Mouse (Mus musculus) heart, embryonic 15.5 days (tissue): ENCODE results near the gene Scnn1g. TPM values are rescaled to one million over a fixed set of nuclear protein-coding genes. Genes with fewer than 3 reads are reported as not detected.
A peak's percentile ranks its signal among the peaks of the same experiment; 100 is the strongest.

Source experiments
- ATAC-seq: fragments of 200-750 bp; cut with Nextera tagmentation; replicated peaks from 2 replicates; pipeline ENCODE4 v1.8.0; 2017; ENCODE audit warnings: low read depth, moderate TSS enrichment; ENCODE audit not compliant: insufficient number of reproducible peaks, insufficient read depth, low FRiP score
- H3K27ac ChIP-seq: fragments of 300-500 bp; sonication (generic); 2 replicates; pipeline ENCODE4 v1.5.1; 2015; ENCODE audit warnings: mild to moderate bottlenecking, inconsistent platforms
- H3K27me3 ChIP-seq: fragments of 300-500 bp; sonication (generic); 2 replicates; pipeline ENCODE4 v1.6.1; 2015; ENCODE audit warnings: inconsistent platforms
- H3K36me3 ChIP-seq: fragments of 300-500 bp; sonication (generic); 2 replicates; pipeline ENCODE4 v1.6.1; 2015; ENCODE audit warnings: mild to moderate bottlenecking, inconsistent platforms
- H3K4me1 ChIP-seq: fragments of 300-500 bp; sonication (generic); replicated peaks from 2 replicates; pipeline ENCODE4 v1.6.1; 2015; ENCODE audit warnings: inconsistent platforms
- H3K4me2 ChIP-seq: fragments of 300-500 bp; sonication (generic); 2 replicates; pipeline ENCODE4 v1.6.1; 2015; ENCODE audit warnings: inconsistent platforms, mild to moderate bottlenecking, moderate library complexity
- H3K4me3 ChIP-seq: fragments of 300-500 bp; sonication (generic); 2 replicates; pipeline ENCODE4 v1.5.1; 2015; ENCODE audit warnings: mild to moderate bottlenecking, inconsistent platforms
- H3K9ac ChIP-seq: fragments of 300-500 bp; sonication (generic); 2 replicates; pipeline ENCODE4 v1.6.1; 2015; ENCODE audit warnings: mild to moderate bottlenecking, inconsistent platforms
- H3K9me3 ChIP-seq: fragments of 300-500 bp; sonication (generic); replicated peaks from 2 replicates; pipeline ENCODE4 v1.6.1; 2016; ENCODE audit warnings: inconsistent platforms
- WGBS: fragments of 180-500 bp; shearing (Covaris S2); methylation state at CpG from one replicate; pipeline ENCODE4 v1.1.7; 2015; ENCODE audit warnings: mixed read lengths; 5-methylcytosine and 5-hydroxymethylcytosine counted together
- polyA plus RNA-seq: library from polyadenylated mRNA; unstranded; fragments of >200 nt; fragmentation: Nextera tagmentation; extraction: Ambion mirVana; gene quantifications from 2 replicates; pipeline ENCODE4 v1.2.1, GENCODE M21; 2015

The Scnn1g gene
- polyA plus RNA-seq, 1 experiment from 2014 or later: 0.25 TPM

GRCm38 (mm10) chr7:121707073-121707667, 27.1 kb upstream of the Scnn1g start, which contains the start of gene Usp31:
Gene Usp31 (minus strand): TSS chr7:121707253.
- H3K27ac ChIP-seq: peak within 1 kb of the TSS; percentile 67
- peaks cover 22% of the 10 kb centered on the region for H3K4me1 ChIP-seq
- ATAC-seq: peak; percentile 98
- WGBS: 0% methylated on average over 65 of the region's 82 CpGs
- peak within 1 kb of the TSS; percentile 99 for H3K4me2 ChIP-seq
- peak within 1 kb of the TSS; percentile 64 for H3K9ac ChIP-seq
- peaks cover 15% of the 10 kb centered on the region; the same call in 1 of the 2 replicates for H3K27me3 ChIP-seq
- no peaks in the 10 kb centered on the region for H3K9me3 ChIP-seq
- H3K4me3 ChIP-seq: peak within 1 kb of the TSS; percentile 68
- H3K36me3 ChIP-seq: no peaks in the 10 kb centered on the region

GRCm38 (mm10) chr7:121711171-121711570, 23.1 kb upstream of the Scnn1g start:
- no peak overlapping the region for H3K4me3 ChIP-seq
- ATAC-seq: no peak
- no peaks in the 10 kb centered on the region for H3K36me3 ChIP-seq
- H3K27me3 ChIP-seq: peaks cover 22% of the 10 kb centered on the region
- WGBS: 55% methylated on average over 2 of the region's 2 CpGs
- no peak overlapping the region for H3K27ac ChIP-seq
- no peak overlapping the region for H3K9ac ChIP-seq
- no peaks in the 10 kb centered on the region for H3K9me3 ChIP-seq
- H3K4me2 ChIP-seq: no peak overlapping the region
- peaks cover 3% of the 10 kb centered on the region for H3K4me1 ChIP-seq

- no peaks in the 10 kb centered on the region for H3K36me3 ChIP-seq
- WGBS: 69% methylated on average over 7 of the region's 7 CpGs
- H3K4me1 ChIP-seq: no peaks in the 10 kb centered on the region
These were observed 17.2 kb upstream of the Scnn1g start for GRCm38 (mm10) chr7:121717031-121717430.

DNA sequence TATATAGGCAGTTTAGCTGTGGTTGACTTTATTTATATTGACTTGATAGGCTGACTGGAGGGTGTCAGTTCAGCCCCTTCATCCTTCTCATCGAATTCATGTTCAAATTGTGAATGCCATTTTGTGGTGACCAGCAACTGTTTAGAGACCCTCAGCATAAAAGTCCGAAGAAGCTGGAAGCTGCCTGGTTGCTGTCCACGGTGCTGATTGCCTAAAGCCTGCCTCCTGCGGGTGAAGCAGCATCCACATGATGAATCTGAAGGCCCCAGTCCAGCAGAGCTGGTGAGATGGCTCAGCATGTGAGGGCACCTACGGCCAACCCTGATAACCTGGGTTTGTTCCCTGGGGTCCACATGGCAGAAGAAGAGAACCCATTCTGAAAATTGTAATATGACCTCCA, 4.1 kb upstream of the Scnn1g start:
- ATAC-seq: no peak
- H3K4me1 ChIP-seq: peaks cover 9% of the 10 kb centered on the region
- no peak overlapping the region for H3K4me3 ChIP-seq
- H3K27me3 ChIP-seq: peaks cover 24% of the 10 kb centered on the region
- no peak overlapping the region for H3K9ac ChIP-seq
- H3K4me2 ChIP-seq: no peak overlapping the region
- H3K36me3 ChIP-seq: no peaks in the 10 kb centered on the region
- WGBS: 17% methylated on average over 5 of the region's 5 CpGs
- H3K9me3 ChIP-seq: no peaks in the 10 kb centered on the region
- no peak overlapping the region for H3K27ac ChIP-seq

More at GRCm38 (mm10) chr7:121717031-121717430, 17.2 kb upstream of the Scnn1g start:
- no peak overlapping the region for H3K4me2 ChIP-seq
- H3K4me3 ChIP-seq: no peak overlapping the region
- no peak overlapping the region for H3K9ac ChIP-seq
- ATAC-seq: no peak
- no peak overlapping the region for H3K27ac ChIP-seq
- no peaks in the 10 kb centered on the region for H3K9me3 ChIP-seq
- H3K27me3 ChIP-seq: peaks cover 8% of the 10 kb centered on the region; the same call in 1 of the 2 replicates

DNA sequence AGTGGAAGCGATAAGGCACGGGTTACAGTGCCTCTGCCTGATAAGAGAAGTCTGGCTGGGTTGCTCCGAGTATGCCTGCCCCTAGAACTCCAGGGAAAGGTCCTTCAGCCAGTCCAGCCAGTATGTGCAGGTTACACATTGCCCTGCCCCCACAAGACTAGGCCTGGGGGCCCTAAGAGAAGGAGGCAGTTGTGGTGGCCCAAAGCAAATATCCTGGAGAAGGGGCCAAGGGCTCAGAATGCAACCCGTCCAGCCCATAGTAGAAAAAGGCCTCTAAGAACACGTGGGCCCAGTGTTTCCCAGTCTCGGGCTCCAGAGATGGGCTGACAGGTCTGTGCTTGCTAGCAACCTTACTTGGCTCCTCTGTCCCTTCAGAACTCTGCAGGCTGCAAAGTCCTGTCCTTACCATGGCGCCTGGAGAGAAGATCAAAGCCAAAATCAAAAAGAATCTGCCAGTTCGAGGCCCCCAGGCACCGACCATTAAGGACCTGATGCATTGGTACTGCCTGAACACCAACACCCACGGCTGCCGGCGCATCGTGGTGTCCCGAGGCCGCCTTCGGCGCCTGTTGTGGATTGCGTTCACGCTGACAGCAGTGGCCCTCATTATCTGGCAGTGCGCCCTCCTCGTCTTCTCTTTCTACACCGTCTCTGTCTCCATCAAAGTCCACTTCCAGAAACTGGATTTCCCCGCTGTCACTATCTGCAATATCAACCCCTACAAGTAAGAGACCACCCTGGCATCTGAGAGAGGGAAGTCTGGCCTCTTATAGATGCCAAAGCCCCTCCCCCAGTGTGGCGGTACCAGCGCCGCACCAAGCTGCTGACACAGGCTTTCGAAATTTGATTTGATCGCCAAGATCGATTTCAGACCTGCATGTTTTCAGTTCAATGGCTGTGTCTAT, 3.5 kb downstream of the Scnn1g start:
- no peak for ATAC-seq
- Histone ChIP-seq H3K9me3 (no peaks in the 10 kb centered on the region), H3K36me3 (no peaks in the 10 kb centered on the region), H3K27me3 (peaks cover 59% of the 10 kb centered on the region), H3K4me2 (no peak overlapping the region), H3K4me1 (peaks cover 9% of the 10 kb centered on the region), H3K27ac (no peak overlapping the region), H3K9ac (no peak overlapping the region), H3K4me3 (no peak overlapping the region)
- WGBS: 41% methylated on average over 29 of the region's 29 CpGs

DNA sequence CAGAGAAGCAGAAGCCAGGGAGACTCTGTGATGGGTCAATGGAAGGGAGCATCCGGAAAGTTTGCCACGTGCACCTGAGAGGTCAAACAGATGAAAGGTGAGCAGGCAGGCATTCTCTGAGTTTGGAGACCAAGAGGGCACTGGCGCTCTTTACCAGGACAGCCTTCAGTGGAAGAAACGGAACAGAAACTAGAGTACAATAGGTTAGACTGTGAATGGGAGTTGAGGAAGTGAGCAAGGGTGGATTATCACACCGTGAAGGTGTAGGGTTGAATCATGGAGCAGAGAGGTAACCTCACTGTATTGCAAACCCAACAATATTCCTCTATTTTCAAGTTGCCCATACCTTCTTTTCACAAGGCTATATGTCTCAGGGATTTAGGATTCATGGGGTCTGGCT, 16.0 kb downstream of the Scnn1g start:
- Histone ChIP-seq H3K27ac (no peak overlapping the region), H3K4me2 (no peak overlapping the region), H3K9me3 (no peaks in the 10 kb centered on the region), H3K27me3 (no peaks in the 10 kb centered on the region), H3K9ac (no peak overlapping the region), H3K36me3 (no peaks in the 10 kb centered on the region), H3K4me1 (no peaks in the 10 kb centered on the region), H3K4me3 (no peak overlapping the region)
- whole genome bisulfite sequencing: 72% methylated on average over 5 of the region's 5 CpGs
- ATAC-seq: no peak

DNA sequence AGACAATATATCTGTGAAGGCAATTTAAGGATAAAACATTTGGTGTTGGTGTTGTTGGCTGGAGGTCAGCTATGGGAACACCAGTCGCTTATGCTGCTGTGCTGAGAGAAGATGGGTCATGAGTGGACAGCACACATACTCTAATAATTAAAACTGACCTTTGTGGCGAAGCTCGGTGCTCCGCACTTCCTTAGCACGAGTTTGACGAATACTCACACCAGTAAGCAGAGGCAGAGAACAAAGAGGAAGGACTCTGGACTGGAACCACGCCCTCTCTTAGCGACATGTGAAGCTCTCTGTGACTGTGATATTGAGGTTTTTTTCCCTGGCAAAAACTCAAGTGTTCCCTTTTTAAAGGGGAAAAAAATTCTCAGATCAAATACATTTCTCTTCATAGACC, 20.5 kb downstream of the Scnn1g start:
- no peak for ATAC-seq
- Histone ChIP-seq H3K9ac (no peak overlapping the region), H3K4me3 (no peak overlapping the region), H3K27me3 (no peaks in the 10 kb centered on the region), H3K4me1 (no peaks in the 10 kb centered on the region), H3K36me3 (no peaks in the 10 kb centered on the region), H3K4me2 (no peak overlapping the region), H3K27ac (no peak overlapping the region), H3K9me3 (no peaks in the 10 kb centered on the region)
- WGBS: 62% methylated on average over 8 of the region's 8 CpGs

DNA sequence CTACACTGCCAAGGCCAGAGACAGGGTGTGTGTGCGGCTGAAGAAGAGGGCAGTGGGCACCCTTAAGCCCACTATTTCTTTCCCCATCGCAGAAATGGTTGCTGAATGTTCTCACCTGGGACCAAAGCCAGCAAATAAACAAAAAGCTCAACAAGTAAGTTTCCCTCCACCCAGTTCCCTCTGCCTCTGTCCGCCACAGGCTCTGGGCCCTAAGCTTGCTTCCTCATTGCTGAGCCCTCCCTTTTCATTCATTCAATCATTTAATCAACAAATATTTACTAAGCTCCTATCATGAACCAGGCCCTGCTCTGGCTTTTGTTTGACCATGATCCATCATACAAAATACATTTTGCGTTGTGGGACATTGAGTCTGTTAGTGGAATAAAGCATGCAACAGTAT, 29.0 kb downstream of the Scnn1g start:
- no peak overlapping the region for H3K27ac ChIP-seq
- H3K4me2 ChIP-seq: no peak overlapping the region
- H3K36me3 ChIP-seq: no peaks in the 10 kb centered on the region
- WGBS: 81% methylated on average over 4 of the region's 4 CpGs
- no peak for ATAC-seq
- no peak overlapping the region for H3K9ac ChIP-seq
- H3K4me1 ChIP-seq: no peaks in the 10 kb centered on the region
- H3K4me3 ChIP-seq: no peak overlapping the region
- H3K27me3 ChIP-seq: no peaks in the 10 kb centered on the region
- H3K9me3 ChIP-seq: no peaks in the 10 kb centered on the region

DNA sequence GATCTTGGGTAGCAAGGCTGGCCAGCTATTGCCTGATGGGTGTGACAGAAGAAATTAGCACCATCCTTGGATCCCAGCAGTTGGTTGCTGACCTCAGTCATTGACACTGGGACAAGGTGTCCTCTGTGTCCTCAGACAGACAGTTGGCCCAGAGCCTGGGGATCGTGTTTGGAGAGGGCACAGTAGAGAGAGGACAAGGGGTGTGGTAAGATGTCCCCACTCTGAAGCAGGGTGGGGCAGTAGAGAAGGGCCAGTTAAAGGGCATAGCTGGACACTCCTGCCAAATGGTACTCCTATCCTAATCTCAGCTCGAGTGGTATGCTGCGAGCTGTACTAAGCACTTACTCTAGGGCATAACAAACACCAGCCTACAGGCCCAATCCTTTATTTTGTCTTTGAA, 33.6 kb downstream of the Scnn1g start:
- H3K4me2 ChIP-seq: no peak overlapping the region
- H3K27me3 ChIP-seq: no peaks in the 10 kb centered on the region
- no peaks in the 10 kb centered on the region for H3K36me3 ChIP-seq
- H3K9me3 ChIP-seq: no peaks in the 10 kb centered on the region
- 51% methylated on average over 3 of the region's 3 CpGs for WGBS
- no peak overlapping the region for H3K27ac ChIP-seq
- H3K9ac ChIP-seq: no peak overlapping the region
- H3K4me1 ChIP-seq: no peaks in the 10 kb centered on the region
- ATAC-seq: no peak
- no peak overlapping the region for H3K4me3 ChIP-seq

DNA sequence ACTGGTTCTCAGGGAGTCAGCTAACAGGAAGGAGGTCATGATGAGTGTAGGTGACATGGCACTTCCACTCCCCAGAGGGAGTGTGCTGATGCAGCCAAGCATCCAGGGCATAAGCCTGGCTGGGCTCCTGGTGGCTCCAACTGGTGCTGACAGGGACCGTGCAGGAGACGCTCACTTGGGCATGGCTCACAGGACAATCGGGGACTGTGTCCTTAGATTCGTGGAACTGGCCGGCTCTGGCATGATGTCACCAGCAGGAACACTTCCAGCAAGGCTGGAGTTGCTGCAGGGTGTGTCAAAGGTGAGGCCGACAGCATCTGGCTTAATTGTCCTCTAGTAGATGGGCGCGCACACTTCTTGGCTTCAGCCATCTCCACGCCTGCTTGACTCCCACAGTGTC, 34.7 kb downstream of the Scnn1g start:
- H3K9ac ChIP-seq: no peak overlapping the region
- H3K4me2 ChIP-seq: no peak overlapping the region
- H3K36me3 ChIP-seq: no peaks in the 10 kb centered on the region
- no peaks in the 10 kb centered on the region for H3K4me1 ChIP-seq
- H3K27ac ChIP-seq: no peak overlapping the region
- H3K9me3 ChIP-seq: no peaks in the 10 kb centered on the region
- ATAC-seq: no peak
- H3K4me3 ChIP-seq: no peak overlapping the region
- H3K27me3 ChIP-seq: no peaks in the 10 kb centered on the region
- WGBS: 77% methylated on average over 9 of the region's 9 CpGs

- H3K27ac ChIP-seq: no peak overlapping the region
- no peak for ATAC-seq
These were observed 44.3 kb downstream of the Scnn1g start for GRCm38 (mm10) chr7:121778553-121778952.

More at GRCm38 (mm10) chr7:121778553-121778952, 44.3 kb downstream of the Scnn1g start:
- Histone ChIP-seq H3K36me3 (no peaks in the 10 kb centered on the region), H3K27me3 (no peaks in the 10 kb centered on the region), H3K9me3 (no peaks in the 10 kb centered on the region), H3K9ac (no peak overlapping the region), H3K4me2 (no peak overlapping the region), H3K4me3 (no peak overlapping the region), H3K4me1 (no peaks in the 10 kb centered on the region)
- WGBS: 47% methylated on average over 1 of the region's 1 CpGs
